Mouse (Mus musculus) heart, embryonic 12.5 days (tissue): Measurements from ENCODE around the gene Prpsap1. TPM values are rescaled to one million over a fixed set of nuclear protein-coding genes. Genes with fewer than 3 reads are reported as not detected.

Experiments
- polyA plus RNA-seq: library from polyadenylated mRNA; unstranded; fragments of >200 nt; fragmentation: Nextera tagmentation; extraction: Ambion mirVana; gene quantifications from 2 replicates; pipeline ENCODE4 v1.2.1, GENCODE M21; 2016

Prpsap1 gene
- polyA plus RNA-seq, 1 experiment from 2014 or later: 94.8 TPM

Other genes starting within 250 kb of the Prpsap1 start
- 73.9 and 74.8 TPM in 2 replicates for gene Srp68, start 220.0 kb downstream of the Prpsap1 start, polyA plus RNA-seq
- gene Galr2, start 213.3 kb downstream of the Prpsap1 start, polyA plus RNA-seq: 0.09 TPM in 1 of 2 replicates, not detected in the other
- gene Exoc7, start 187.0 kb downstream of the Prpsap1 start, polyA plus RNA-seq: 47.8 and 51.3 TPM in 2 replicates
- gene Foxj1, start 158.8 kb downstream of the Prpsap1 start, polyA plus RNA-seq: 0.15 and 0.40 TPM in 2 replicates
- gene Rnf157, start 81.2 kb downstream of the Prpsap1 start, polyA plus RNA-seq: 11.0 and 12.3 TPM in 2 replicates
- gene Ubald2, start 60.1 kb downstream of the Prpsap1 start, polyA plus RNA-seq: 33.7 and 34.2 TPM in 2 replicates
- gene Qrich2, start 28.0 kb downstream of the Prpsap1 start, polyA plus RNA-seq: not detected in 2 replicates
- 1.6 and 2.1 TPM in 2 replicates for gene Sphk1, start 36.7 kb upstream of the Prpsap1 start, polyA plus RNA-seq
- gene Ube2o, start 87.2 kb upstream of the Prpsap1 start, polyA plus RNA-seq: 18.1 and 19.9 TPM in 2 replicates
- not detected in 2 replicates for gene Aanat, start 92.2 kb upstream of the Prpsap1 start, polyA plus RNA-seq
- gene Rhbdf2, start 132.8 kb upstream of the Prpsap1 start, polyA plus RNA-seq: 7.5 and 8.1 TPM in 2 replicates
- gene Prcd, start 159.3 kb upstream of the Prpsap1 start, polyA plus RNA-seq: 0.73 TPM in 1 of 2 replicates, not detected in the other
- 1.3 and 1.4 TPM in 2 replicates for gene Cygb, start 160.1 kb upstream of the Prpsap1 start, polyA plus RNA-seq